Mouse (Mus musculus): ENCODE measurements at regions not wholly inside any gene's neighbourhood (a gene's known extent, or its start where the extent isn't known, plus 50 kb on each side); places are given as distances from the start of the nearest gene placed in this dataset.

GRCm38 (mm10) chr12:13056246-13056645, 114.5 kb upstream of the Mycn start:
- Histone ChIP-seq H3K4me3 (no peak overlapping the region), H3K27ac (peak overlapping the region; percentile 24; the same call in 1 of the 2 replicates), H3K36me3 (no peaks in the 10 kb centered on the region), H3K4me2 (no peak overlapping the region; the same call in 1 of the 2 replicates), H3K4me1 (peaks cover 31% of the 10 kb centered on the region), H3K9ac (no peak overlapping the region), H3K27me3 (peaks cover 7% of the 10 kb centered on the region), H3K9me3 (no peaks in the 10 kb centered on the region)
- ATAC-seq (ENCODE audit: insufficient number of reproducible peaks, insufficient read depth, low FRiP score, low TSS enrichment, low read depth): no peak
- WGBS: 21% methylated on average over 7 of the region's 7 CpGs

- Histone ChIP-seq H3K9me3 (no peaks in the 10 kb centered on the region), H3K27ac (no peak overlapping the region), H3K4me1 (peaks cover 37% of the 10 kb centered on the region), H3K9ac (no peak overlapping the region), H3K4me2 (no peak overlapping the region), H3K4me3 (no peak overlapping the region), H3K27me3 (peaks cover 7% of the 10 kb centered on the region), H3K36me3 (no peaks in the 10 kb centered on the region)
- WGBS: 54% methylated on average over 3 of the region's 3 CpGs
- no peak for ATAC-seq (ENCODE audit: insufficient number of reproducible peaks, insufficient read depth, low FRiP score, low TSS enrichment, low read depth)
These were observed 112.9 kb upstream of the Mycn start for GRCm38 (mm10) chr12:13054611-13055010.

- H3K27ac ChIP-seq: no peak overlapping the region
- no peak overlapping the region for H3K4me2 ChIP-seq
- H3K36me3 ChIP-seq: no peaks in the 10 kb centered on the region
- no peak for ATAC-seq (ENCODE audit: insufficient number of reproducible peaks, insufficient read depth, low FRiP score, low TSS enrichment, low read depth)
- 66% methylated on average over 5 of the region's 5 CpGs for WGBS
- H3K4me3 ChIP-seq: no peak overlapping the region
- H3K9ac ChIP-seq: no peak overlapping the region
- peaks cover 43% of the 10 kb centered on the region for H3K4me1 ChIP-seq
- no peaks in the 10 kb centered on the region for H3K9me3 ChIP-seq
- H3K27me3 ChIP-seq: peaks cover 7% of the 10 kb centered on the region
These were observed 112.0 kb upstream of the Mycn start for GRCm38 (mm10) chr12:13053746-13054145.

- no peak for ATAC-seq (ENCODE audit: insufficient number of reproducible peaks, insufficient read depth, low FRiP score, low TSS enrichment, low read depth)
- H3K4me2 ChIP-seq: peak overlapping the region; percentile 22; the same call in 1 of the 2 replicates
- 22% methylated on average over 9 of the region's 9 CpGs for WGBS
- H3K9me3 ChIP-seq: no peaks in the 10 kb centered on the region
- no peak overlapping the region for H3K27ac ChIP-seq
- H3K4me1 ChIP-seq: peaks cover 48% of the 10 kb centered on the region
- no peak overlapping the region for H3K9ac ChIP-seq
- H3K36me3 ChIP-seq: no peaks in the 10 kb centered on the region
- peaks cover 7% of the 10 kb centered on the region for H3K27me3 ChIP-seq
- no peak overlapping the region for H3K4me3 ChIP-seq
These were observed 111.3 kb upstream of the Mycn start for GRCm38 (mm10) chr12:13052845-13053623.

GRCm38 (mm10) chr12:13052164-13052563, 110.5 kb upstream of the Mycn start:
- no peaks in the 10 kb centered on the region for H3K36me3 ChIP-seq
- H3K9ac ChIP-seq: no peak overlapping the region
- no peak overlapping the region for H3K27ac ChIP-seq
- no peak overlapping the region for H3K4me3 ChIP-seq
- ATAC-seq (ENCODE audit: insufficient number of reproducible peaks, insufficient read depth, low FRiP score, low TSS enrichment, low read depth): no peak
- H3K9me3 ChIP-seq: no peaks in the 10 kb centered on the region
- H3K27me3 ChIP-seq: peaks cover 7% of the 10 kb centered on the region
- H3K4me2 ChIP-seq: no peak overlapping the region
- 59% methylated on average over 6 of the region's 6 CpGs for WGBS
- peaks cover 48% of the 10 kb centered on the region for H3K4me1 ChIP-seq

GRCm38 (mm10) chr12:13049659-13050058, 107.9 kb upstream of the Mycn start:
- Histone ChIP-seq H3K9ac (no peak overlapping the region), H3K27ac (0 out of 2 replicates have a peak overlapping the region, but pooled peaks have one; percentile 23), H3K4me1 (peaks cover 41% of the 10 kb centered on the region), H3K9me3 (no peaks in the 10 kb centered on the region), H3K36me3 (no peaks in the 10 kb centered on the region), H3K4me3 (no peak overlapping the region), H3K4me2 (peak overlapping the region; percentile 5; the same call in 1 of the 2 replicates), H3K27me3 (peaks cover 6% of the 10 kb centered on the region; the same call in 1 of the 2 replicates)
- peak; percentile 39; the same call in 1 of the 2 replicates for ATAC-seq (ENCODE audit: insufficient number of reproducible peaks, insufficient read depth, low FRiP score, low TSS enrichment, low read depth)
- 27% methylated on average over 8 of the region's 8 CpGs for WGBS

- Histone ChIP-seq H3K9ac (0 out of 2 replicates have a peak overlapping the region, but pooled peaks have one; percentile 16), H3K36me3 (no peaks in the 10 kb centered on the region), H3K4me1 (peaks cover 41% of the 10 kb centered on the region), H3K4me3 (no peak overlapping the region), H3K27me3 (no peaks in the 10 kb centered on the region; the same call in 1 of the 2 replicates), H3K9me3 (no peaks in the 10 kb centered on the region), H3K4me2 (no peak overlapping the region), H3K27ac (no peak overlapping the region)
- ATAC-seq (ENCODE audit: insufficient number of reproducible peaks, insufficient read depth, low FRiP score, low TSS enrichment, low read depth): no peak
- WGBS: 42% methylated on average over 13 of the region's 13 CpGs
These were observed 106.5 kb upstream of the Mycn start for GRCm38 (mm10) chr12:13048168-13048727.

- Histone ChIP-seq H3K27ac (no peak overlapping the region), H3K4me3 (no peak overlapping the region), H3K36me3 (no peaks in the 10 kb centered on the region), H3K4me2 (no peak overlapping the region), H3K4me1 (peaks cover 18% of the 10 kb centered on the region), H3K27me3 (no peaks in the 10 kb centered on the region), H3K9me3 (no peaks in the 10 kb centered on the region), H3K9ac (no peak overlapping the region)
- 12% methylated on average over 7 of the region's 7 CpGs for WGBS
- ATAC-seq (ENCODE audit: insufficient number of reproducible peaks, insufficient read depth, low FRiP score, low TSS enrichment, low read depth): no peak
These were observed 101.2 kb upstream of the Mycn start for GRCm38 (mm10) chr12:13042934-13043333.

GRCm38 (mm10) chr12:13035108-13035741, 93.5 kb upstream of the Mycn start:
- Histone ChIP-seq H3K4me1 (no peaks in the 10 kb centered on the region), H3K9me3 (no peaks in the 10 kb centered on the region), H3K4me2 (no peak overlapping the region), H3K9ac (no peak overlapping the region), H3K27me3 (no peaks in the 10 kb centered on the region), H3K27ac (no peak overlapping the region), H3K36me3 (no peaks in the 10 kb centered on the region), H3K4me3 (no peak overlapping the region)
- WGBS: 83% methylated on average over 5 of the region's 5 CpGs
- ATAC-seq (ENCODE audit: insufficient number of reproducible peaks, insufficient read depth, low FRiP score, low TSS enrichment, low read depth): no peak

GRCm38 (mm10) chr12:13030333-13030732, 88.6 kb upstream of the Mycn start:
- Histone ChIP-seq H3K9me3 (no peaks in the 10 kb centered on the region), H3K27ac (no peak overlapping the region), H3K4me1 (peaks cover 11% of the 10 kb centered on the region), H3K4me2 (no peak overlapping the region), H3K4me3 (no peak overlapping the region), H3K9ac (no peak overlapping the region), H3K36me3 (no peaks in the 10 kb centered on the region), H3K27me3 (no peaks in the 10 kb centered on the region)
- 65% methylated on average over 7 of the region's 7 CpGs for WGBS
- ATAC-seq (ENCODE audit: insufficient number of reproducible peaks, insufficient read depth, low FRiP score, low TSS enrichment, low read depth): no peak

- ATAC-seq (ENCODE audit: insufficient number of reproducible peaks, insufficient read depth, low FRiP score, low TSS enrichment, low read depth): no peak
- 31% methylated on average over 3 of the region's 3 CpGs for WGBS
- Histone ChIP-seq H3K4me3 (no peak overlapping the region), H3K27me3 (no peaks in the 10 kb centered on the region), H3K9ac (no peak overlapping the region), H3K9me3 (no peaks in the 10 kb centered on the region), H3K36me3 (no peaks in the 10 kb centered on the region), H3K4me2 (no peak overlapping the region), H3K4me1 (peaks cover 12% of the 10 kb centered on the region), H3K27ac (no peak overlapping the region)
These were observed 86.4 kb upstream of the Mycn start for GRCm38 (mm10) chr12:13028086-13028485.
